Mouse (Mus musculus): Measurements from ENCODE around the gene Nubp2. TPM values are rescaled to one million over a fixed set of nuclear protein-coding genes. Genes with fewer than 3 reads are reported as not detected.

Gene Nubp2
- polyA plus RNA-seq, 1 experiment from 2014 or later = 61.3 TPM

- no peaks in the 10 kb centered on the region; the same call in 1 of the 2 replicates for H3K27me3 ChIP-seq (replicated peaks; ENCODE audit: control insufficient read depth, insufficient read depth, low read length)
- no peak overlapping the region for H3K4me2 ChIP-seq (ENCODE audit: low read depth, low read length)
- peaks cover 2% of the 10 kb centered on the region for H3K4me1 ChIP-seq (ENCODE audit: control insufficient read depth, insufficient read depth, low read length)
- H3K36me3 ChIP-seq (ENCODE audit: control insufficient read depth, insufficient read depth, low read length) = peaks cover 6% of the 10 kb centered on the region; the same call in 1 of the 2 replicates
- ATAC-seq = no peak
- no peaks in the 10 kb centered on the region for H3K9me3 ChIP-seq (ENCODE audit: control insufficient read depth, low read length)
- WGBS = 92% methylated on average over 13 of the region's 13 CpGs
- no peak overlapping the region for H3K9ac ChIP-seq (ENCODE audit: low read depth, low read length)
- no peak overlapping the region for H3K4me3 ChIP-seq (ENCODE audit: low read length)
- no peak overlapping the region for H3K27ac ChIP-seq (ENCODE audit: low read length)
These were observed 29.6 kb downstream of the Nubp2 start for GRCm38 (mm10) chr17:24856589-24856988.

GRCm38 (mm10) chr17:24855838-24856464 lies 30.2 kb downstream of the Nubp2 start:
- 81% methylated on average over 3 of the region's 3 CpGs for WGBS
- Histone ChIP-seq H3K9me3 (ENCODE audit: control insufficient read depth, low read length) (no peaks in the 10 kb centered on the region), H3K36me3 (ENCODE audit: control insufficient read depth, insufficient read depth, low read length) (peaks cover 3% of the 10 kb centered on the region; the same call in 1 of the 2 replicates), H3K9ac (ENCODE audit: low read depth, low read length) (no peak overlapping the region), H3K27me3 (replicated peaks; ENCODE audit: control insufficient read depth, insufficient read depth, low read length) (no peaks in the 10 kb centered on the region; the same call in 1 of the 2 replicates), H3K4me1 (ENCODE audit: control insufficient read depth, insufficient read depth, low read length) (peaks cover 8% of the 10 kb centered on the region), H3K27ac (ENCODE audit: low read length) (no peak overlapping the region), H3K4me3 (ENCODE audit: low read length) (no peak overlapping the region), H3K4me2 (ENCODE audit: low read depth, low read length) (no peak overlapping the region)
- no peak for ATAC-seq

- H3K9ac ChIP-seq (ENCODE audit: low read depth, low read length) = peak overlapping the region; percentile 92
- no peak overlapping the region for H3K27ac ChIP-seq (ENCODE audit: low read length)
- H3K36me3 ChIP-seq (ENCODE audit: control insufficient read depth, insufficient read depth, low read length) = peaks cover 3% of the 10 kb centered on the region; the same call in 1 of the 2 replicates
- no peaks in the 10 kb centered on the region for H3K9me3 ChIP-seq (ENCODE audit: control insufficient read depth, low read length)
- H3K4me3 ChIP-seq (ENCODE audit: low read length) = peak overlapping the region; percentile 98
- no peaks in the 10 kb centered on the region; the same call in 1 of the 2 replicates for H3K27me3 ChIP-seq (replicated peaks; ENCODE audit: control insufficient read depth, insufficient read depth, low read length)
- peak overlapping the region; percentile 84 for H3K4me2 ChIP-seq (ENCODE audit: low read depth, low read length)
- H3K4me1 ChIP-seq (ENCODE audit: control insufficient read depth, insufficient read depth, low read length) = peaks cover 14% of the 10 kb centered on the region
- no peak for ATAC-seq
- 78% methylated on average over 10 of the region's 10 CpGs for WGBS
These were observed 34.6 kb downstream of the Nubp2 start for GRCm38 (mm10) chr17:24851381-24852125.

- Histone ChIP-seq H3K4me2 (ENCODE audit: low read depth, low read length) (peak overlapping the region; percentile 84), H3K36me3 (ENCODE audit: control insufficient read depth, insufficient read depth, low read length) (peaks cover 3% of the 10 kb centered on the region; the same call in 1 of the 2 replicates), H3K27ac (ENCODE audit: low read length) (peak overlapping the region; percentile 68; the same call in 1 of the 2 replicates), H3K27me3 (replicated peaks; ENCODE audit: control insufficient read depth, insufficient read depth, low read length) (no peaks in the 10 kb centered on the region; the same call in 1 of the 2 replicates), H3K9me3 (ENCODE audit: control insufficient read depth, low read length) (no peaks in the 10 kb centered on the region), H3K4me3 (ENCODE audit: low read length) (peak overlapping the region; percentile 98), H3K9ac (ENCODE audit: low read depth, low read length) (peak overlapping the region; percentile 92), H3K4me1 (ENCODE audit: control insufficient read depth, insufficient read depth, low read length) (peaks cover 14% of the 10 kb centered on the region)
- no peak for ATAC-seq
- under 1% methylated on average over 20 of the region's 20 CpGs for WGBS
These were observed 35.4 kb downstream of the Nubp2 start for GRCm38 (mm10) chr17:24850773-24851127.

GRCm38 (mm10) chr17:24850065-24850772 lies 35.9 kb downstream of the Nubp2 start, which contains the start of gene Fahd1:
Gene Fahd1 (minus strand): TSS chr17:24850364.
- no peaks in the 10 kb centered on the region; the same call in 1 of the 2 replicates for H3K27me3 ChIP-seq (replicated peaks; ENCODE audit: control insufficient read depth, insufficient read depth, low read length)
- peak within 1 kb of the TSS; percentile 98 for H3K4me3 ChIP-seq (ENCODE audit: low read length)
- ATAC-seq = peak; percentile 98
- H3K27ac ChIP-seq (ENCODE audit: low read length) = peak within 1 kb of the TSS; percentile 97
- under 1% methylated on average over 58 of the region's 58 CpGs for WGBS
- peaks cover 3% of the 10 kb centered on the region; the same call in 1 of the 2 replicates for H3K36me3 ChIP-seq (ENCODE audit: control insufficient read depth, insufficient read depth, low read length)
- peak within 1 kb of the TSS; percentile 84 for H3K4me2 ChIP-seq (ENCODE audit: low read depth, low read length)
- peak within 1 kb of the TSS; percentile 92 for H3K9ac ChIP-seq (ENCODE audit: low read depth, low read length)
- peaks cover 14% of the 10 kb centered on the region for H3K4me1 ChIP-seq (ENCODE audit: control insufficient read depth, insufficient read depth, low read length)
- H3K9me3 ChIP-seq (ENCODE audit: control insufficient read depth, low read length) = no peaks in the 10 kb centered on the region

GRCm38 (mm10) chr17:24849733-24850064 lies 36.5 kb downstream of the Nubp2 start:
- ATAC-seq = peak; percentile 50; the same call in 1 of the 2 replicates
- no peaks in the 10 kb centered on the region; the same call in 1 of the 2 replicates for H3K27me3 ChIP-seq (replicated peaks; ENCODE audit: control insufficient read depth, insufficient read depth, low read length)
- under 1% methylated on average over 21 of the region's 21 CpGs for WGBS

GRCm38 (mm10) chr17:24848600-24849031 lies 37.5 kb downstream of the Nubp2 start:
- peaks cover 3% of the 10 kb centered on the region; the same call in 1 of the 2 replicates for H3K36me3 ChIP-seq (ENCODE audit: control insufficient read depth, insufficient read depth, low read length)
- ATAC-seq = peak; percentile 7; the same call in 1 of the 2 replicates
- peak overlapping the region; percentile 72 for H3K27ac ChIP-seq (ENCODE audit: low read length)
- H3K9me3 ChIP-seq (ENCODE audit: control insufficient read depth, low read length) = no peaks in the 10 kb centered on the region
- peak overlapping the region; percentile 42 for H3K4me3 ChIP-seq (ENCODE audit: low read length)
- no peaks in the 10 kb centered on the region; the same call in 1 of the 2 replicates for H3K27me3 ChIP-seq (replicated peaks; ENCODE audit: control insufficient read depth, insufficient read depth, low read length)
- peak overlapping the region; percentile 56 for H3K4me2 ChIP-seq (ENCODE audit: low read depth, low read length)
- H3K9ac ChIP-seq (ENCODE audit: low read depth, low read length) = peak overlapping the region; percentile 39; the same call in 1 of the 2 replicates
- H3K4me1 ChIP-seq (ENCODE audit: control insufficient read depth, insufficient read depth, low read length) = peaks cover 14% of the 10 kb centered on the region

More at GRCm38 (mm10) chr17:24849733-24850064, 36.5 kb downstream of the Nubp2 start:
- Histone ChIP-seq H3K9me3 (ENCODE audit: control insufficient read depth, low read length) (no peaks in the 10 kb centered on the region), H3K4me3 (ENCODE audit: low read length) (peak overlapping the region; percentile 98), H3K4me1 (ENCODE audit: control insufficient read depth, insufficient read depth, low read length) (peaks cover 14% of the 10 kb centered on the region), H3K36me3 (ENCODE audit: control insufficient read depth, insufficient read depth, low read length) (peaks cover 3% of the 10 kb centered on the region; the same call in 1 of the 2 replicates), H3K9ac (ENCODE audit: low read depth, low read length) (peak overlapping the region; percentile 92), H3K27ac (ENCODE audit: low read length) (peak overlapping the region; percentile 97), H3K4me2 (ENCODE audit: low read depth, low read length) (peak overlapping the region; percentile 72)

GRCm38 (mm10) chr17:24847386-24847785 lies 38.8 kb downstream of the Nubp2 start:
- no peaks in the 10 kb centered on the region; the same call in 1 of the 2 replicates for H3K27me3 ChIP-seq (replicated peaks; ENCODE audit: control insufficient read depth, insufficient read depth, low read length)
- H3K9ac ChIP-seq (ENCODE audit: low read depth, low read length) = no peak overlapping the region
- H3K27ac ChIP-seq (ENCODE audit: low read length) = no peak overlapping the region
- no peaks in the 10 kb centered on the region for H3K36me3 ChIP-seq (ENCODE audit: control insufficient read depth, insufficient read depth, low read length)
- ATAC-seq = no peak
- peaks cover 14% of the 10 kb centered on the region for H3K4me1 ChIP-seq (ENCODE audit: control insufficient read depth, insufficient read depth, low read length)
- 78% methylated on average over 1 of the region's 1 CpGs for WGBS
- no peak overlapping the region for H3K4me2 ChIP-seq (ENCODE audit: low read depth, low read length)
- H3K9me3 ChIP-seq (ENCODE audit: control insufficient read depth, low read length) = no peaks in the 10 kb centered on the region
- H3K4me3 ChIP-seq (ENCODE audit: low read length) = no peak overlapping the region

All from intestine, embryonic 16.5 days (tissue).